Mouse (Mus musculus): ENCODE data around the gene Cd5l.

Cd5l gene

DNA sequence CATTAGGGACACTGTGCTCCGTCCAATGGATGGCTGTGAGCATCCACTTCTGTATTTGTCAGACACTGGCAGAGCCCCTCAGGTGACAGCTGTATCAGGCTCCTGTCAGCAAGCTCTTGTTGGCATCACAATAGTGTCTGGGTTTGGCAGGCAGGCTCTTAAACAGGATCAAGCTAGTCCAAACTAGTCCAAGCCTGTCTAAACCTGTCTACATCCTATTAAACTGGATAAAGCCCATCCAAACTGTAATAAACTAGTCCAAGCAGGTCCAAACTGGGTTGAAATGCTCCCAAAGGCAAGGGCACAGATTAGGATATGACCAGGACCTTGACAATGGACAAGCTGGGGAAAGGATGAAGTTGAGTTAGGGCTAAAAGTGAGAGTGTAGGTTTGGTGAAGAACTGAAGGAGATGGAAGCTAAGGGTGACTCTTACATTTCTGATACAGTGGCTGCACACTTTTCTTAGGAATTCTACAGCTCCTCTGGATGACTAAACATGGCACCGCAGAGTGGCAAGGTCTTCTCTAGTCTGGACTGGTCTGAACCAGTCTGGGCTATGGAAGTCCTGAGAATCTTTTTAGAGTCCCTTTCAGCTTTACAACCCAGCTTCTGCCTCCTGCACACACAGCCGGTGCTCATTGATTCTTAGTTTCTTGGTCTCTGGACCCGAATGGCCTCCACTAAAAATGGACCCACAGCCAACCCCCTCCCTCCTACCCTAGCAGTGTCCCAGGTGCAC, 51.7 kb downstream of the Cd5l start:
- no peak for DNase-seq

DNA sequence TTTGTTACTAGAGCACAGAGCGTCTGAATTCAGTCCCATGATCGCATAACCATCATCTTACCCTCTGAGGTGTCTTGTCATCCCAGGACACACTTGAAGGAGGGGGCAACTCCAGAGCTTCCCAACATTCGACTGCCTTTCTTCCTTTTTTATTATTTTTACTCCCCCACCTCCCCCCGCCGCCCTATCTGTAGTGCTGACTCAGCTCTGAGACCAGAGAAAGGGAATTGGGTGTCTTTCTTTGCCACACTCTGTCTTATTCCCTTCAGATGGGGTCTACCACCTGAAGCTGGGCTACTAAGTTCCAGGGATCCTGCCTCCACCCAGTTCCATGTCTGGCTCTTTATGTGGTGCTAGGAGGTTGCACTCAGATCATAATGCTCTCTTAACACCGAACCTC, 52.9 kb downstream of the Cd5l start:
- no peak for DNase-seq

DNA sequence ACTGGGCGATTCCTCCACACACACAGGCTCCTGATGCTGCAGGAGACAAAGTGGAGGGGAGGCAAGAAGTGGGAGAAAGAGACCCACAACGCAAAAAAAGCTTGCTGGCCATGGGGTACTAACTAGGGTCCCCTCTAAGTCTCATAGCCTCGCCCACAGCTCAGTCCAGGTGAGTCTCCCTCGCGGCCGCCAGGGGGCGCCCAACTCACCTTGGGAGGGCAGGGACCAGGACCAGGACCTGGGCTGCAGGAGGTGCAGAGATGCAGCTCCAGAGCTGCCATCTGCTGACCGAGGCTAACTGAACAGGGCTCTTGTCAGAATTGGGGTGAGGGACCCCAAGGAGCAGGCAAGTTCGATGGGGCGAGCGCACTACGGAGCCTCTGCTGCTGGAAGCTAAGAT, 53.5 kb downstream of the Cd5l start:
- DNase-seq: peak; percentile 62 to 66

DNA sequence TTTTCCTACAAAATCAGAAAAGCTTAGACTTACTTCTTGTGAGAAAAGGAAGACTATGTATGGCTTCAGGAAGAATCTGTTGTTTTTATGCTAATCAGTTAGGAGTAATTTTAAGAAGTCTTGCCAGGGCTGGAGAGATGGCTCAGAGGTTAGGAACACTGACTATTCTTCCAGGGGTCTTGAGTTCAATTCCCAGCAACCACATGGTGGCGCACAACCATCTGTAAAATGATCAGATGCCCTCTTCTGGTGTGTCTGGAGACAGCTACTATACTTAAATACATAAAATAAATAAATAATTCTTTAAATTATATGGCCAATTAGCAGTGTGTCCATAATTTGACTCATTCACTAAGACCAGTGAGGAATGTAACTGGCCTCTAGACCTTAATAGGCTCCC, 63.0 kb downstream of the Cd5l start:
- DNase-seq: no peak
